Mouse (Mus musculus): ENCODE measurements around the gene Tecrl. TPM values are rescaled to one million over a fixed set of nuclear protein-coding genes. Genes with fewer than 3 reads are reported as not detected.

Tecrl gene
- polyA plus RNA-seq, 1 experiment: 0.09 TPM

DNA sequence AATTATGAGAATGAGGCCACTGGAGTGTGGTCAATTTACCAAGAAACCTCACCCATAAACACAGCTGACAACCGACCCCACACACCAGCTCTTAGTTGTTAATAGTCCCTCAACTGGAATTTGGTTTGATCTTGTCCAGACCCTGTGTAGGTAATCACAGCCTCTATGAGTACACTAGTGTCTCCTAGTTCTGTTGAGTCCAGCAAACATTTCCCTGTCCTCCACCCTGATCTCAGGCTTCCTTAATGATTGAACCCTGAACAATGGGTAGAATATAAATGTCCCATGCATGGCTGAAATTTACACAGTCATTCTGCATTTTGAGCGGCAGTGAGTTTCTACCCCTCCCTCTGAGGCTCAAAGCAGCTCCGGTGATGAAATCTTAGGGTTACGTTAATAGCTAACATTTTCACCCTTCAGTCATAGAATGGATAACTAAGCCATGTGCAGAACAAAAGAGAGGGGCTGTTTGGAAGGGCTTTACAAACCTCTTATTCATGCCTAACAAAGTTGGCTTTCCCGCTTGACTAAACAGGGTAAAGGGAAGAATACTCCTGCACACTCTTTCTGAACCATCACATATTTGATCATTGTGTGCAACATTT, 116.0 kb downstream of the Tecrl start:
- H3K27ac ChIP-seq (ENCODE audit: insufficient read depth, low read depth, low read length): no peak overlapping the region
- peak; percentile 11 for DNase-seq
- H3K4me1 ChIP-seq (ENCODE audit: control insufficient read depth, insufficient read depth, low read length): no peaks in the 10 kb centered on the region
- WGBS: 37% methylated on average over 5 of the region's 5 CpGs
- TF ChIP-seq CTCF (conservative IDR thresholded peaks at IDR 0.05; ENCODE audit: insufficient read depth, insufficient read length, low read depth, low read length): no peak
- TF ChIP-seq POLR2A (IDR thresholded peaks at IDR 0.05; ENCODE audit: low read depth, low read length): no peak
- H3K36me3 ChIP-seq (ENCODE audit: control insufficient read depth, insufficient read depth, low read length): no peaks in the 10 kb centered on the region
- H3K27me3 ChIP-seq (replicated peaks; ENCODE audit: control insufficient read depth, insufficient read depth, low read length): no peaks in the 10 kb centered on the region
- no peak overlapping the region for H3K4me3 ChIP-seq (ENCODE audit: insufficient read depth, low read depth, low read length)
